Mouse (Mus musculus): Measurements from ENCODE around the gene Mdm2.
"Not testable (repeated sequence)": the region's sequence is repeated elsewhere in the genome, so short reads cannot be mapped to it uniquely, and the experiment has no call there.

GRCm38 (mm10) chr10:117758344-117758743 is 47.8 kb upstream of the Mdm2 start:
- not testable (repeated sequence) for TF ChIP-seq CTCF (conservative IDR thresholded peaks at IDR 0.05; ENCODE audit: insufficient read depth, insufficient read length, low read depth, low read length); POLR2A (IDR thresholded peaks at IDR 0.05; ENCODE audit: low read depth, low read length)
